Mouse (Mus musculus) thymus, adult 2 months (tissue): Measurements from ENCODE around the gene Rcc2.

Source experiments
- CTCF ChIP-seq: fragments of 200-500 bp; IDR thresholded peaks from 2 replicates; pipeline ENCODE4 v1.5.1; 2012; ENCODE audit warnings: mild to moderate bottlenecking, control low read depth, low read length, moderate library complexity, borderline replicate concordance; ENCODE audit not compliant: control insufficient read depth, poor library complexity, insufficient read depth; ENCODE audit errors: extremely low read depth
- POLR2A ChIP-seq: fragments of 200-500 bp; IDR thresholded peaks from 2 replicates; pipeline ENCODE4 v1.6.1; 2012; ENCODE audit warnings: mild to moderate bottlenecking, low read length, control low read depth, moderate library complexity; ENCODE audit not compliant: control insufficient read depth, poor library complexity, insufficient read depth; ENCODE audit errors: extremely low read depth

- no peak for TF ChIP-seq CTCF
- no peak for TF ChIP-seq POLR2A
Observed at GRCm38 (mm10) chr4:140741401-140741800, 41.1 kb downstream of the Rcc2 start.
